Mouse (Mus musculus) spleen, adult 2 months (tissue): ENCODE measurements around the gene Sim2.

Experiments
- CTCF ChIP-seq: fragments of 200-500 bp; IDR thresholded peaks from 2 replicates; pipeline ENCODE4 v1.5.1; 2011; ENCODE audit warnings: mild to moderate bottlenecking, inconsistent platforms; ENCODE audit not compliant: insufficient read depth, insufficient read length, insufficient replicate concordance; ENCODE audit errors: extremely low read depth
- POLR2A ChIP-seq: fragments of 200-500 bp; IDR thresholded peaks from 2 replicates; pipeline ENCODE4 v1.6.1; 2011; ENCODE audit warnings: low read depth, low read length, inconsistent platforms

DNA sequence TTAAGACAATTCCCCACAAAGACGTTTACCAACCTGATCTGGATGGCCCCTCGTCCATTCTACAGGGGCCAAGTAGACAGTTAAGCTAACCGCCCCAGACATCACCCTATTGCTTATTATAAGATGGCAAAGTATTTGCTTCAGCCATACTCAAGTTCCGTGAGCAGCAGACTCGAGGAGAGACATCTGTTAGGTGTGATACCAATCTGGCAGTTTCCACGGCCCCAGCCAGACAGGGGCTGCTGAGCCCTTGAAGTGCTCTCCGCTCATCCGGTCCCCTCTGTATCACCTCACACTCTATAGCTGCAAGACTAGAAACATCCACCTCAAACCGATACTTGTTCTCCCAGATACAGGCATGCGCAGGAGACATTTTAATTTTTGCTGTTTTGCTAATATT lies 49.5 kb downstream of the Sim2 start:
- TF ChIP-seq POLR2A (no peak), CTCF (no peak)
